Mouse (Mus musculus): Measurements from ENCODE around the gene Olfr1122.
"Not testable (repeated sequence)": the region's sequence is repeated elsewhere in the genome, so short reads cannot be mapped to it uniquely, and the experiment has no call there.

The Olfr1122 gene

DNA sequence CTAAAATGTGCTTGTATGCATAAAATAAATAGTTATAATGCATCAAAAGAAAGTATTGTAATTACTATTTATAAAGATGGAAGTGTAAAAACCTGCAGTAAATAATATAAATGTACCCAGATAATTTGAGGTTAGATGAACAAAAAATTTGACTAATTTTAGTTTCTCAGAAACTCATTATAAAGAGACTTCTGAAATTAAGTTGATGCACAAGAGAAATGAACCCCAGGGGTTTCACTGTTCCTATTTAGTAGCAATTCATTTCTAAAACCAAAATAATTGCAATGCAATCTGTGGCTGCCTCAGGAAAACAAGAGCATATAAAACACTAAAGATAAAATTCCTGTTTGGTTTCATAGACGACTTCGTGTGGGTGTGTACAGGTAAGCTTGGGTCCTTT is at the start of gene Olfr1122:
Gene Olfr1122 (plus strand): TSS at position 301 of the 400 bp plus-strand sequence.
- DNase-seq (ENCODE audit: low spot score) = no peak

DNA sequence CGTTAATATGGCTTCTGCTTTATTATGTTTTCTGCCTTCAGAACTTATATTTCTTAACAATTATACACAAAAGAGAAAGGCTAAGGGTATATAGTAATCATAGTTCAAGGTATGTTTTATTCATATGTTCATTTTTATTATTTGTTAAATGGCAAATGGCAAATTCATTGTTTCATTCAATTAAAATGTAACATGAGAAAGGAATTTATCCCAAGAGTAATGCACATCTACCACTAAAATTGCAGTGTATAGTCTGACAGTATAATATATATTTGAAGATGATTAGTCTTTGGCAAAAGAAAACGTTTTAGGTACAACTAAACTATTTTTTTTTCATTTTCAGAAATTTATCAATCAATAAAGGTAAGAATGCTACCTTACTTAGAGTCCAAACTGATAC is 31.1 kb upstream of the Olfr1122 start, which contains the start of gene Olfr1120:
Gene Olfr1120 (plus strand): TSS at position 301 of the 400 bp plus-strand sequence.
- no peak for DNase-seq (ENCODE audit: low spot score)

DNA sequence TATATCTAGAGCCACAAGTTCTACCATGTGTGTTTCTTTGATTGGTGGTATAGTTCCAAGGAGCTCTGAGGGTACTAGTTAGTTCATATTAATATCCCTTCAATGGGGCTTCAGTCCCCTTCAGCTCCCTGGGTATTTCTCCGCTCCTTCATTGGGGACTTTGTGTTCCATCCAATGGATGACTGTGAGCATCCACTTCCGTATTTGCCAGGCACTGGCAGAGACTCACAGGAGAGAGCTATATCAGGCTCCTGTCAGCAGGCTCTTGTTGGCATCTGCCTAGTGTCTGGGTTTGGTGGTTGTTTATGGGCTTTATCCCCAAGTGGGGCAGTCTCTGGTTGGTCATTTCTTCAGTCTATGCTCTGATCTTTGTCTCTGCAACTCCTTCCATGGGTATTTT is 25.5 kb upstream of the Olfr1122 start:
- DNase-seq (ENCODE audit: low spot score) = not testable (repeated sequence)

DNA sequence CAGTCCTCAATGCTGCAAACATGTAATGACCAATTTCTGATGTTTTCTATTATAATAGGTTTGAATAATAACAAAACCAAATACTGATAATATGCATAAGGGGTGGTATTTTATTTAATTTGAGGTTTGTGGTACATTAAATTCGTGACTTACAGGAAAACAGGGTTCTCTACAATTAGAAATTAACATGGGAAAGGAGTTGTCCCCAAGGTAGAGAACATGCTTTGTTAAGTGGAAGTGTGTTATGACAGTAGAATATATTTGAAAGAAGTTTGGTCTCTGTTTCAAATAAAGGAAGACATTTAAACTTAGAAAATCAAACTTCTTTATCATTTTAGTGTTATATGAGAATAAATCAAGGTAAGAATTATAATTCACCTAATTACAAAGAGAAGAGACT is 16.1 kb upstream of the Olfr1122 start, which contains the start of gene Olfr1121:
Gene Olfr1121 (plus strand): TSS at position 301 of the 400 bp plus-strand sequence.
- no peak for DNase-seq (ENCODE audit: low spot score)

DNA sequence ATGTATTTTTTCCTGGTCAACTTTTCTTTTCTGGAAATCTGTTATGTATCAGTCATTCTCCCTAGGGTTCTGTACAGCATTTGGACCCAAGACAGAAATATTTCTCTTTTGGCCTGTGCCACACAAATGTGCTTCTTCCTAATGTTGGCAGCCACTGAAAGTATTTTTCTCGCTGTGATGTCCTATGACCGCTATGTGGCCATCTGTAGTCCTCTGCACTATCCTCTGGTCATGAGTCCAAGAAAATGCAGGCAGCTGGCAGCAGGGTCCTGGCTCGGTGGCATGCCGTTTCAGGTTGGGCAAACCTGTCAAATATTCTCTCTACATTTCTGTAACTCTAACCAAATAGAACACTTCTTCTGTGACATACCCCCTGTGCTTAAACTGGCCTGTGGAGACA is 13.9 kb upstream of the Olfr1122 start:
- no peak for DNase-seq (ENCODE audit: low spot score)

DNA sequence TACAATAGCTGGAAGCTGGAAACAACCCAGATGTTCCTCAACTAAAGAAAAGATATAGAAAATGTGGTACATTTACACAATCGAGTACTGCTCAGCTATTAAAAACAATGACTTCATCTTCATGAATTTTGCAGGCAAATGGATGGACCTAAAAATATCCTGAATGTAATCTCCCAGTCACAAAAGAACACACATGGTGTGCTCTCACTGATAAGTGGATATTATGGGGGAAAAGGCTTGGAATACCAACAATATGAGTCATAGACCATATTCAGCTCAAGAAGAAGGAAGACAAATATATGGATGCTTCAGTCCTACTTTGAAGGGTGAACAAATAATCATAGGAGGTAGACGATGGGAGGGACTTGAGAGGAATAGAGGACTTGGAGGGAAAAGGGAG is 1.7 kb upstream of the Olfr1122 start:
- no peak for DNase-seq (ENCODE audit: low spot score)

DNA sequence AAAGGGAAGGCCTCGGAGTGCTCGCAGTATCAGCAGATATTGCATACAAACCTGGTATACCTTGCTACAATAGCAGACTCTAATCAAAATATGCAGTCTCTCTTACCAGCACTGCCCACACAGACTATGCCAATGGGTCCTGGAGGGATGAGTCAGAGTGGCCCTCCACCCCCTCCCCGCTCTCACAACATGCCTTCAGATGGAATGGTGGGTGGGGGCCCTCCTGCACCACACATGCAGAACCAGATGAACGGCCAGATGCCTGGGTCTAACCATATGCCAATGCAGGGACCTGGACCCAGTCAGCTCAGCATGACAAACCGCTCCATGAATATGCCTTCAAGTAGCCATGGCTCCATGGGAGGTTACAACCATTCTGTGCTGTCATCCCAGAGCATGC is 8.0 kb downstream of the Olfr1122 start:
- not testable (repeated sequence) for DNase-seq (ENCODE audit: low spot score)

DNA sequence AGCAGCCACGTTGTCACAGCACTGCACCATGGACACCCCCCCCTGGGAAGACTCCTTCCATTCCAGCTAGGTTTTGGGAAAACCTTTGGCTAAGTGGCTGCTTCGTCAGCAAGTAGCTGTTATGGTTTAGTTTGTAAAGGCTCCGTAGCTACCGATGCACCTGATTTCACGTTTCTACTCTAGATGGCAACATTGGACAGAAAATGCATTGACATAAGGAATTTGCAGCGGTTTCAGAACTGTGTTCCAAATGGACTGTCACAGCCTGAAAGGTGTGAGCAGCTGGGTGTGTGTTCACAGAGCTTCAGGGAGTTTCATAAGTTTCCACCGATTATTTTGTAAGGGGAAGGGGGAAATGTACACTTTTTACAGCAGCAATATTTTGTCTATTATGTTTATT is 9.0 kb downstream of the Olfr1122 start:
- not testable (repeated sequence) for DNase-seq (ENCODE audit: low spot score)

DNA sequence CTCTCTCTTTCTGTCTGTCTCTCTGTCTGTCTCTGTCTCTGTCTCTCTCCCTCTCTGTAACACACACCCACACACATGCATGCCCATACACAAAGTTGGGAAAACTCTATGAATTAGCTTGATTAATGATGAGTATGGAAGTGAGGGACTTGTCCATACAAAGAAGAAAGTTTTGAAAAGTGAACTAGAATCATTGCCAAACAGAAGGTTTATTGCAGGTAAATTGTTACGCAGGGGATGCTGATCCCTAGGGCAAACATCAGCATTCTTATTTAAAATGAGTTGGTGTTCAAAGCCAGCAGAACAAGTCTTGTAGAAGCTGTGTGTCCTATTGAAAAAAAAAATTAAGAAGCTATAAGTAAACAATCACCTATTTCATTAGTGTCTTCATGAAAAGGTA is 30.7 kb downstream of the Olfr1122 start, which contains the start of gene Olfr1123:
Gene Olfr1123 (plus strand): TSS at position 301 of the 400 bp plus-strand sequence.
- DNase-seq (ENCODE audit: low spot score) = no peak

DNA sequence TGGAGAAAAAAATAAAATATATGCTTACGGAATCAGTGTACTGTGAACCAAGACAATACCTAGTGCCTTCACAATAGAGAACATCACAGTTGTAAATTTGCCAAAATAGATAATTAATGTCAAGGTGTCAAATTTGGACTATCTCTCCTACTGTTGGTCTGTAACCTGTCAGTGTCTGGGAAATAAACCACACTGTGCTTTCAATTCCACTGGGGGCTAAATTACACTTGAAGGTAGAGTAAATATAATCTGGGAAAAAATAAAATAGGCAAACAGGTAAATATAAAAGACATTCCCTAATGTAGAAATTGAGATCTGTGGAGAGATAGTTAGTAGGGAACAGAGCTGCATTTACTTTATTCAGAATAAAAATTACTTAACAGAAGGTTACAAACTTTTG is 44.3 kb downstream of the Olfr1122 start, which contains the start of gene Olfr1124:
Gene Olfr1124 (plus strand): TSS at position 301 of the 400 bp plus-strand sequence.
- no peak for DNase-seq (ENCODE audit: low spot score)

DNA sequence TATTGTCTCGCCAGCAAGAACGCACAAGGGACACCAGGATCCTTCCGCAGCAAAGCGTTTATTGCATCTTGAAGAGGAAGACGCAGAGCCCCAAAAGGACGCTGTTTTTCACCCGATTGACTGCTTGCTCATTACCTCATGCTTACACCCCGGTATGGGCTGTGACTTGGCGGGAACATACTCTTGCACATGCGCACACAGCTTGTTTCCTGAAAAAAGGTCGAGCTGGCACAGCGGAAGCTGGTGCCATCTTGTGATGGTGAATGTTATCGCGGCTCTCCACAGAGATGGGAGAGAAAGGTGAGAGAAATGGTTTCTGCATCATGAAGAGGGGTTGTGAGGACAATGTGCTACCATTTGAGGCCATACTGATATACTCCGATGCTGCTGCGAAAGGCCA is 52.1 kb downstream of the Olfr1122 start:
- no peak for DNase-seq (ENCODE audit: low spot score)

Measured in left cerebral cortex, adult 11 months (tissue).